12 mouse cellular contexts compared by ENCODE assay signal in genomic region chr10:67717506-67717905, GRCm38 (mm10).
DNase-seq lines count a peak whose midpoint lies in the region; ATAC-seq and TF ChIP-seq lines count a peak whose summit lies in the region.
"Had no signal": no experiment of that assay in that cellular context is flagged by ENCODE, and none has a peak within 500 bp of the region (broad histone marks: within the 10 kb centered on the region; RNA-seq: fewer than 3 reads in every experiment).

No protein-coding gene starts in this region.

- intact Hi-C loops in left cerebral cortex, postnatal 25 days (cut with DNase I), result loop anchor here (5.0 kb wide), 1 partner anchor 225 kb away; no protein-coding TSS in a partner anchor

- H3K4me2 ChIP-seq in liver, embryonic 11.5 days, result no peak overlapping the region
- H3K4me2 ChIP-seq: embryonic facial prominence, embryonic 15.5 days; hindbrain, embryonic 15.5 days; limb, embryonic 15.5 days had no signal

- no peaks in the 10 kb centered on the region for H3K4me1 ChIP-seq in thymus, adult 2 months (replicated peaks; ENCODE audit: control insufficient read depth, insufficient read depth, low read length)
- no peaks in the 10 kb centered on the region for H3K4me1 ChIP-seq in liver, embryonic 11.5 days (replicated peaks; ENCODE audit: control insufficient read depth, insufficient read depth, low read length)
- H3K4me1 ChIP-seq: embryonic facial prominence, embryonic 15.5 days; hindbrain, embryonic 15.5 days; limb, embryonic 15.5 days had no signal

- no peak for TF ChIP-seq POLR2A in thymus, adult 2 months (IDR thresholded peaks at IDR 0.05; ENCODE audit: control insufficient read depth, extremely low read depth, insufficient read depth, low read length, poor library complexity)

- DNase-seq in right cerebral cortex, adult 18-20 months, result peak; percentile 89
- no peak for DNase-seq in right cerebral cortex, postnatal 4 days
- peak; percentile 55 for DNase-seq in induced T-regulatory cell, adult 2 months (ENCODE audit: low read depth)
- DNase-seq in left cerebral cortex, postnatal 25 days (ENCODE audit: low spot score in 2 of 2), result peak; percentile 76 to 96
- no peak for DNase-seq in spleen, adult 12 weeks (ENCODE audit: low spot score)
- DNase-seq in thymus, adult 2 months, result no peak
- no peak for DNase-seq in cerebellum, postnatal 36 days
- no peak for DNase-seq in liver, embryonic 11.5 days (ENCODE audit: low spot score)

- ATAC-seq in liver, embryonic 11.5 days (replicated peaks; ENCODE audit: low FRiP score), result no peak

- TF ChIP-seq CTCF in thymus, adult 2 months (IDR thresholded peaks at IDR 0.05; ENCODE audit: borderline replicate concordance, control insufficient read depth, extremely low read depth, insufficient read depth, low read length, poor library complexity), result no peak

- no peak overlapping the region for H3K4me3 ChIP-seq in thymus, adult 2 months (ENCODE audit: control insufficient read depth, insufficient read depth, low read length)
- no peak overlapping the region for H3K4me3 ChIP-seq in liver, embryonic 11.5 days (ENCODE audit: low read depth, low read length)
- H3K4me3 ChIP-seq: embryonic facial prominence, embryonic 15.5 days; hindbrain, embryonic 15.5 days; limb, embryonic 15.5 days had no signal

- no peaks in the 10 kb centered on the region for H3K9me3 ChIP-seq in liver, embryonic 11.5 days (ENCODE audit: control insufficient read depth, low read length)
- H3K9me3 ChIP-seq: embryonic facial prominence, embryonic 15.5 days; hindbrain, embryonic 15.5 days; limb, embryonic 15.5 days had no signal

- H3K36me3 ChIP-seq in thymus, adult 2 months (ENCODE audit: control insufficient read depth, insufficient read depth, low read length), result no peaks in the 10 kb centered on the region
- H3K36me3 ChIP-seq in liver, embryonic 11.5 days (ENCODE audit: control insufficient read depth, insufficient read depth, low read length), result no peaks in the 10 kb centered on the region
- H3K36me3 ChIP-seq: embryonic facial prominence, embryonic 15.5 days; hindbrain, embryonic 15.5 days; limb, embryonic 15.5 days had no signal

- no peaks in the 10 kb centered on the region for H3K27me3 ChIP-seq in thymus, adult 2 months (ENCODE audit: control insufficient read depth, insufficient read depth, low read length)
- H3K27me3 ChIP-seq in liver, embryonic 11.5 days (replicated peaks; ENCODE audit: control insufficient read depth, insufficient read depth, low read length), result no peaks in the 10 kb centered on the region
- H3K27me3 ChIP-seq: embryonic facial prominence, embryonic 15.5 days; hindbrain, embryonic 15.5 days; limb, embryonic 15.5 days had no signal

- 94% methylated on average over 7 of the region's 7 CpGs for WGBS in thymus, adult 2 months
- 85% methylated on average over 7 of the region's 7 CpGs for WGBS in liver, embryonic 11.5 days

- H3K9ac ChIP-seq in liver, embryonic 11.5 days (ENCODE audit: low read depth, low read length), result no peak overlapping the region
- H3K9ac ChIP-seq: embryonic facial prominence, embryonic 15.5 days; hindbrain, embryonic 15.5 days; limb, embryonic 15.5 days had no signal

- H3K27ac ChIP-seq in thymus, adult 2 months (ENCODE audit: control insufficient read depth, insufficient read depth, low read length), result no peak overlapping the region
- no peak overlapping the region for H3K27ac ChIP-seq in liver, embryonic 11.5 days (ENCODE audit: low read depth, low read length)
- H3K27ac ChIP-seq: embryonic facial prominence, embryonic 15.5 days; hindbrain, embryonic 15.5 days; kidney, postnatal 0 days; limb, embryonic 15.5 days had no signal

Comparison
In these comparisons a context has a peak if more than half of its experiments do, and no peak if none do; other contexts are left out.
1. DNase-seq: peak in right cerebral cortex, adult 18-20 months (single experiment), induced T-regulatory cell, adult 2 months (single experiment) and left cerebral cortex, postnatal 25 days (2 of 2); none in right cerebral cortex, postnatal 4 days (single experiment), spleen, adult 12 weeks (single experiment), thymus, adult 2 months (single experiment), cerebellum, postnatal 36 days (0 of 2) and liver, embryonic 11.5 days (single experiment).